Mouse (Mus musculus): ENCODE data around the gene Tnfsf13.

Tnfsf13 gene

GRCm38 (mm10) chr11:69682209-69682839, 3.3 kb downstream of the Tnfsf13 start:
- intact Hi-C loops (cut with DNase I): loop anchor here (2.0 to 5.0 kb wide), 2 partner anchors 32 to 70 kb away; no protein-coding TSS in a partner anchor

DNA sequence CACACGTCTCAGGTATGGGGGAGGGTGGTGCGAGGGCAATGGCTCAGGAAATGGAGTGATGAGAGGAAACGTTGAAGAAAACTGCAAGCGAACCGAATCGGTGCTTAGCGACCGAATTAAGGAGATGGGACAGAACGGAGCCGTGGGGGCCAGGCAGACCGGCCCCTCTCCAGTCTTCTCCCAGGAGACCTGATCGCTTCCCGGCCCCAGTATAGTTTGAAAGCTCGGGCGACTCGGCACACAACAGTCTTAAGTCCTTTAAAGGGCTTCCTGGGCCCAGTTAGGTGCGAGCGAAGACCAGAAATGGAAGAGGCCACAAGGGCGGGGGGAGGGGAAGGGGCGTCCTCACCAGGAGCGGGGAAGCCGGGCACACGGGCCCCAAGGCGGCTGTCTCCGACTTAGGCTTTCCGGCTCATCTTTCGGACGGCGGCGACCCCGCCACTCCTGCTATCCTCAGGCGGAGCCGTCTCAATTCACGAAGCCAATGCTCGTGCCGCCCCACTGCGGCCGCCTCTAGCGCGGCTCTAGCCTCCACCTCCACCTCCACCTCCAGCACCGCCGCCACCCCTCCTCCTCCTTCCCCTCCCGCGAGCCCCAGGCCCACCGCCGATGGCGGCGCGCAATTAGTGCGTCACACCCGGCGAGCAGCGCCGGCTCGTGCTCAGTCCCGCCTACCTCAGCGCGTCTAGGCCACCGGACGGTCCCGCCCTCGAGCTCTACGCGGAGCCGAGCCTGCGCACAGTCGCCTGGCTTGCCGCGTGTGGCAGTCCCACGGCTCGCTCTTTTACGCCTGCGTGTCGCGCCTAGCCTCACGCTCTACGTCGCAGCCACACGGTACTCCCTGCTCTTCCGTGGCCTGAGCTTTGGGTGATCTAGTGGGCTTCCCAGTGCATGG, 4.0 kb downstream of the Tnfsf13 start, which contains the start of gene Senp3:
Gene Senp3 (minus strand): TSS at position 771 of the 895 bp plus-strand sequence.
- intact Hi-C loops (cut with DNase I): loop anchor here (2.0 to 5.0 kb wide), 2 partner anchors 33 to 71 kb away; no protein-coding TSS in a partner anchor

- intact Hi-C loops (cut with DNase I): loop anchor here (5.0 kb wide), 1 partner anchor 72 kb away; no protein-coding TSS in a partner anchor
Measured at GRCm38 (mm10) chr11:69680136-69680855, 5.3 kb downstream of the Tnfsf13 start.

GRCm38 (mm10) chr11:69679144-69679543, 6.4 kb downstream of the Tnfsf13 start:
- intact Hi-C loops (cut with DNase I): no loop called here

GRCm38 (mm10) chr11:69672211-69672706, 13.3 kb downstream of the Tnfsf13 start, which contains the start of gene Eif4a1:
Eif4a1 (minus strand) TSS chr11:69672423.
- intact Hi-C loops (cut with DNase I): no loop called here

DNA sequence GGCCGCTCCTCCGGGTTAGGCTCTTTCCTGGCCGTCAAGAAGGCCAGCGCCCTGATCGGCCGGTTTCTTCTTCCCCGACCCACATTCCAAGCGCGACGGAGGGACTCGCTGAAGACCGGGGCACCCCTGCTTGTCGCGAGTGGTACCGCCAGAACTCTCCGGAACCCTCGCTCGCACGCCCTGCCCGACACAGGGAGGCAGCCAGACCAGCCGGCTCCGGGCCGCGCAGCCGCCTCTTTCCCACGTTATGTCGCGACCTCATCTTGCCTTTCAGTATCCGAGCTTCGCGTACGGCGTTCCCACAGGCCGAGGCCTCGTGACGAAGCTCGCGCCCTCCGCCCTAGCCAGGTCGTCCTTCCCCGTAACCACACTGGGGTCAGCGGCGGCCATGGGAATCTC, 13.9 kb downstream of the Tnfsf13 start:
- intact Hi-C loops (cut with DNase I): no loop called here

DNA sequence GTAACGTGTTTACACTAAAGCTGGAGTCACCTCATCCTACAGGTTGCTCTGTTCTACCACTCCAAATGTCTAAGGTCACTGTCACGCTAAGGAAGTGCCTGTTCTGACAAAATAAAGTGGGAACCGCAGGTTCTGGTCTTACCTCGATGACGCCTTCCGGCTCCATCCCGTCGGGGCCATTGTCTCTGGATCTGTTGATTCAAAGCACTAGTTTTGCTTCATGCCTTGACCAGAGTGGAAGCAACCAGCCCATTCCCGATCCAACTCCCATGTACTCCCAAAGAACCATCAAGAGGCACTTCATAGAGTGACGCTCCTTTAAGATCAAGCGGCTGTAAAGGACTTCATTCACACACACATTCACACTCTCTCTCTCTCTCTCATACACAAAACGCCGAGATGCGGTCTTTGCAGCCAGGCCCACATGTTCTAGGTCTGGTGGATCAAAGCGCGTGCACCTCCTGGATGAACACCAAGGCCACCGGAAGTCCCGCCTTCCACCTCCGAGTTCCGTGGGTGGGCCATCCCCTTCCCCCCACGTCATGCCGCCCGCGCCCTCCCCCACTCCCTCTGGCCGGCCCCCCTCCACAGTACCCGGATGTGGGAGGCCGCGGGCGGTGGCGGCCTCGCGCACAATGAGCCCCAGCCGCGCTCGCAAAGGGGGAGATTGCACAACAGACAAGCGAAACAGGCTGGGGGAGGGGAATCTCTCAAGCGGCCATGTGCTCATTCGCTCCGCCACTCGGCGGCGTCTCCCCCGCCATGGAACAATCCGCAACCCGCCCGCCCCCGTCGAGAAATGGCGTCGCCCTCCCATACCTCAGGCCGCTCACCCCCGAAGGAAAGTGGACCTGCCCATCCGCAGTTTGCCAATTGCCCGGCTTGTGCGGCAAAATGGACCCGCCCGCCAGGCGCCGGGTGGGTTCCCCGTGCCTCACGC, 14.5 kb downstream of the Tnfsf13 start:
- intact Hi-C loops (cut with DNase I): no loop called here

DNA sequence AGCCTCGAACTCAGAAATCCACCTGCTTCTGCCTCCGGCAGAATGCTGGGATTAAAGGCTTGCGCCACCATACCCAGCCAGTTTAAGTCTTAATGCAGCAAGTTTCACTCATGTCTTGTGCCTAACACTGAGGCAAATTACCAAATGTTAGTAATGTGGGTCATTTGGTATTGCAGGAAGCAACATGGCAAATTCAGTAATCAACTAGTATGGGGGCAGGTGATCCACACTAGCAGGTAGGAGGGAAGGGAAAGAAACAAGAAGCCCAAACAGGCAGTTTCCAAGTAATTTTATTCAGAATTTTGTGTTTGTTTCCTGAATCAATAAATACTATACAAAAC, 18.9 kb downstream of the Tnfsf13 start:
- intact Hi-C loops (cut with DNase I): no loop called here

DNA sequence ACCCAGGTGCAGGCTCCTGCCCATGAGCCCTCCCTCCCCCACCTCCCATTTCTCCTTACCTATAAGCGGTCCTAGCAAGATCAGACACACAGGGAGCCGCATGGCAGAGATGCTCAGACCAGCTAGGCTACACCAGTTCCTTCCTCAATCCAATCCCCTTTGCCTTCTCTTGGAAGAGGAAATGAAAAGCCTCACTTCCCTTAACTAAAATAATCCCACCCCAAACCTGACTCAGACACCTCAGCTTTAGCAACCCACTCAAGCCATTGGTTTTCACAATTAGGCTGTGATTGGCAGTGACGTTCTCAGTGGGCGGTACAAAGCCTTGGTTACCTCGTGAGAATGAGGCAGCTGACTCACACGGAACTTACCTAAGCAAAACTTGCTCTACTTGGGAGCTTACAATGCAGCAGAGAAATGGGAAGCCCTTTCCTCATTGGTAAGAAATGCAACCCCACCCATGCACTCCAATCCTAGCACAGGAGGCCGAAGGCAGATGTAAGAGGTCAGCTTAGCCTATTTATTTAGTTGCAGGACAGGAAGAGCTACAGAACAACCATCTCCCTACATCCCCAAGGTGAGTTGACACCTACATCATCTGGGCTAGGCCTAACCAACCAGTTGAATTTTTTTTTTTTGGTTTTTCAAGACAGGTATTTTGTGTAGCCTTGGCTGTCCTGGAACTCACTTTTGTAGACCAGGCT, 19.5 kb downstream of the Tnfsf13 start, which contains the start of gene Cd68:
Gene Cd68 (minus strand): TSS at position 193 of the 704 bp plus-strand sequence.
- intact Hi-C loops (cut with DNase I): no loop called here

- intact Hi-C loops (cut with DNase I): no loop called here
Measured at GRCm38 (mm10) chr11:69665457-69665960, 20.1 kb downstream of the Tnfsf13 start.

DNA sequence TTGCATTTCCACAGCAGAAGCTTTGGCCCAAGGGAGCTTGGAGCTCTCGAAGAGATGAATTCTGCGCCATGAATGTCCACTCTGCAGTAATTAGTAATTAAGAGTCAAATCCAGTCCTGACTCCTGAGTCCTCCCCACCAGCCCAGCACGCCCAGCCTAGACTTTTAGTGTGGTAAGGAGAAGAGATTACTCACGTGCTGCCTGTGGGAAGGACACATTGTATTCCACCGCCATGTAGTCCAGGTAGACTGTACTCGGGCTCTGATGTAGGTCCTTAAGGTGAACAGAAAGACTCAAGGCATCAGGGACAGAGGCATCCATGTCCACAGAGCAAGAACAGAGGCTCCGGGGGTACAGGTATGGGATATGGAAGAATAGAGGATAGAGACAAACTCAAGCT, 20.7 kb downstream of the Tnfsf13 start:
- intact Hi-C loops (cut with DNase I): loop anchor here (5.0 kb wide), 1 partner anchor 38 kb away; no protein-coding TSS in a partner anchor

DNA sequence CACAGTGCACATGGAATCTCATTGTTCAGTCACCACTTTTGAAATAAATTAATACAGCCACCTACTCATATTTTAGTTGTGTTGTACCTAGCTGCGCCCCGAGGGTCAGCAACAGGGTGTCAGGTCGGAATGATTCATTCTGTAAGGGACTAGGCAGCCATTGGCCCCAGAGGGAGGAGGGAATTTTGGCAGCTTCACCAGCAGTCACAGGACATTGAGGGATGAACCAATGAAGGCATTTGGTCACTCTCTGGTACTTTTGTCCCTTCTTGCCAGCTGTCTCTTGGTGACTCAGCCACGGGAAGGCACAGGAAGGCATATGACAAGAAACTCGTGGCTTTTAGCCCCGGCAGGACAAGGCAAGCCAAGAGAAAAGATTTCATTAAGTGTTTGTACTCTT, 21.8 kb downstream of the Tnfsf13 start:
- intact Hi-C loops (cut with DNase I): loop anchor here (5.0 kb wide), 1 partner anchor 36 kb away; no protein-coding TSS in a partner anchor

- intact Hi-C loops (cut with DNase I): loop anchor here (5.0 kb wide), 1 partner anchor 36 kb away; no protein-coding TSS in a partner anchor
Measured at GRCm38 (mm10) chr11:69662967-69663671, 22.5 kb downstream of the Tnfsf13 start.

DNA sequence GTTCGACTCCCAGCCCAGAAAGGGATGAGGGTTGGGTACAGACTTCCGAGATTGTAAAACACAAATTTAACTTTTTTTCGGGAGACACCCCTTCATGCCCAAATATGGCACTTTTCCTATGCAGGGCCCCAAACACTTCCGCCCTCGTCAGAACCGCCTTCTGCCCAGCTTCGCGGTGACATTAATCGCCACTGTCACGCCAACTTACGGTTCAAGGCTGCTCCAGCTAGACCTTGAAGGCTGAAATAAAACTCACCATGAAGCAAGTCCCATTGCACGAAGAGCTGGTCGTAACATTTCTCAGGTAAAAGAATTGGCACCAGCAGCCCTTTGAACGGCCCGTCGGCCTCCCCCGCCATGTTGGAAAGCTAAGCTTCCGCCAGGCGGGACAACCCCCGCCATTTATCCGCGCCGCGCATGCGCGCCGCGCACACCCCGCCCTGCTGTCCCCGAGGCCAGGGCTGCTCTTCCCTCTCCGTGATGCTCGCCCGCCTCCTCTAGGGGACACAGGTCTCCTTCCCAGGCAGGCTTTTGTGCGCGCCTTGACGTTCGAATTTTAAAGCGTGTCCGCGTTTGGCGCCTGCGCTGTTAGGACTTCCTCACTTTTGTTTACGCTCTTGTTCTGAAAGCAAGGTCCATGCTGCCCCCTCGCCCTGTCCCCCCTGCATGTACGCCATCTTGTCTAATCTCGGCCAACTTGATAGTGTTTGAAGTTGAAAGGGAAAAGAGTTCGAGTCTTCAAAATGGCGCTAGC, 23.2 kb downstream of the Tnfsf13 start, which contains the start of gene Mpdu1:
Gene Mpdu1 (minus strand): TSS at position 430 of the 754 bp plus-strand sequence.
- intact Hi-C loops (cut with DNase I): loop anchor here (5.0 kb wide), 1 partner anchor 35 kb away; no protein-coding TSS in a partner anchor

- intact Hi-C loops (cut with DNase I): loop anchor here (5.0 kb wide), 1 partner anchor 34 kb away; no protein-coding TSS in a partner anchor
Measured at GRCm38 (mm10) chr11:69661221-69661881, 24.2 kb downstream of the Tnfsf13 start.

DNA sequence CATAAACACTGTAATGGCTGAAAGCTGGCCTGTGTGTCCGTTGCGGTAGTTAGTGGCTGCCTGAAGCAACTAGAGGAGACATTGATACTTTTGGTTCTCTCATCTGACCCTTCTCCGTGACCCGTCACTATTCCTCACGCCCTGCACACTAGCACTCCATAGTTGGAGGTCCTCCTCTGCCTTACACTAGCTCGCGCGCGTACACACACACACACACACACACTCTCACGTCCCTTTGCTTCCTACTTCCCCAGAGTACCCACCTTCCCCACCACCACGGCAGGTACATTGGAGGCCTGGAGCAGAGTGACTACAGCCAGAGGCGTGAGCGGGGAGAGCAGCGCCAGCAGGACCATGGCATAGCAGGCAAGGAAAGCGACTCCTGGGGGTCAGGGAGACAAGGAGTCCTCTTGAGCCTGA, 28.1 kb downstream of the Tnfsf13 start:
- intact Hi-C loops (cut with DNase I): no loop called here
